Mouse (Mus musculus) kidney, embryonic 16.5 days (tissue): ENCODE results near the gene Rnaset2a. TPM values are rescaled to one million over a fixed set of nuclear protein-coding genes. Genes with fewer than 3 reads are reported as not detected.
"Not testable (repeated sequence)": the region's sequence is repeated elsewhere in the genome, so short reads cannot be mapped to it uniquely, and the experiment has no call there.

Experiments
- ATAC-seq: fragments of 200-750 bp; cut with Nextera tagmentation; 2 replicates; pipeline ENCODE4 v1.8.0; 2017; ENCODE audit warnings: moderate TSS enrichment; ENCODE audit not compliant: low FRiP score, low TSS enrichment
- H3K27ac ChIP-seq: fragments of 300-500 bp; sonication (generic); 2 replicates; pipeline ENCODE4 v1.5.1; 2014; ENCODE audit warnings: low read length
- H3K27me3 ChIP-seq: fragments of 300-500 bp; sonication (generic); 2 replicates; pipeline ENCODE4 v1.6.1; 2014; ENCODE audit warnings: low read length, control low read depth, mixed read lengths; ENCODE audit not compliant: insufficient read depth
- H3K36me3 ChIP-seq: fragments of 300-500 bp; sonication (generic); 2 replicates; pipeline ENCODE4 v1.6.1; 2014; ENCODE audit warnings: low read length, control low read depth, mixed read lengths; ENCODE audit not compliant: insufficient read depth
- H3K4me1 ChIP-seq: fragments of 300-500 bp; sonication (generic); 2 replicates; pipeline ENCODE4 v1.6.1; 2014; ENCODE audit warnings: low read length, control low read depth, mixed read lengths; ENCODE audit not compliant: insufficient read depth
- H3K4me2 ChIP-seq: fragments of 300-500 bp; sonication (generic); replicated peaks from 2 replicates; pipeline ENCODE4 v1.6.1; 2014; ENCODE audit warnings: low read depth, low read length
- H3K4me3 ChIP-seq: fragments of 300-500 bp; sonication (generic); 2 replicates; pipeline ENCODE4 v1.5.1; 2014; ENCODE audit warnings: mild to moderate bottlenecking, low read length
- H3K9ac ChIP-seq: fragments of 300-500 bp; sonication (generic); replicated peaks from 2 replicates; pipeline ENCODE4 v1.6.1; 2014; ENCODE audit warnings: low read length
- H3K9me3 ChIP-seq: fragments of 300-500 bp; sonication (generic); 2 replicates; pipeline ENCODE4 v1.6.1; 2016; ENCODE audit warnings: low read length, control low read depth
- WGBS: fragments of 180-500 bp; shearing (Covaris S2); extraction: QIAGEN DNeasy Blood & Tissue Kit; methylation state at CpG from one replicate; pipeline ENCODE4 v1.1.7; 2014; 5-methylcytosine and 5-hydroxymethylcytosine counted together
- polyA plus RNA-seq: library from polyadenylated mRNA; unstranded; fragments of >200 nt; fragmentation: Nextera tagmentation; extraction: Ambion mirVana; gene quantifications from 2 replicates; pipeline ENCODE4 v1.2.1, GENCODE M21; 2015

The Rnaset2a gene
- polyA plus RNA-seq = 45.5 and 52.1 TPM in 2 replicates

DNA sequence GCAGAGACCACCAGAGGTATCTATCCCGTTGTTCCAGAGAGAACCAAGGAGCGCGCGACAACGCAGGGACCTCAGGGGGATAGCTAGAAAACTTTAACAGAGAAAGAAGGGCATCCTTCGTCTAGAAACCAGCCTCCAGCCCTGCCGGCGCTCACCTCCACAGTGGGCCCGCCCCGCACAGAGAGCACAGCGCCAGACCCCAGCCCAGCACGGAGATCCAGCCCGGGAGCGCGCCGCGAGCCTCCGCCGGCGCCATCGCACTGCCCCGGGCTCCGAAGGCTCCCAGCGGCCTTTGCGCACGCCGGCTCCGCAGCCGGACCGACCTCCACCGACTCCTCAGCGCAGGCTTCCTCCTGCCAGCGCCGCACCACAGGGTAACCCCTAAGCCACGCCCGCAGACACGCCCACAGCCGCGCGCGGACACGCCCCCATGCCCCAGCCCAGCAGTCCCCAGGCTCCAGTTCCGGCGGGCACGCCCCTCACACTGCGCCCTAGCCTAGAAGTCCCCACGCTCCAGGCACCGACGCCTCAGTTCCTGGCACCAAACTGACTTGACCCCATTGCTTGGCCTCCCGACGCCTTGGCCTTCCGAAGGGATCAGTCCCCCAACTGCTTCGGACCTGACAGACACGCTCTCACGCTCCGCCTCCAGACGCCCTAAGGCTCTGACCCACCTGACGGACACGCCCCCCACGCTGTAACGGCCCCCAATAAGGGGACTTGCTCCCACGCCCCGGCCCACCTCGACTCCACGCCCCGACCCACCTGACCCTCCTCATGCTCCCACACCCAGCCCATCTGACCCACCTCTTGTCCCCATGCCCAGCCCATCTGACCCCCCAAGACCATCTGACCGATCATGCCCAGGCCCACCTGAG lies at the start of gene Rnaset2a, which contains the start of gene Gm49673:
Rnaset2a (minus strand) TSS at position 659 of the 878 bp plus-strand sequence.
Gm49673 (minus strand) TSS at position 350 of the 878 bp plus-strand sequence.
- under 1% methylated on average over 33 of the region's 67 CpGs for WGBS

DNA sequence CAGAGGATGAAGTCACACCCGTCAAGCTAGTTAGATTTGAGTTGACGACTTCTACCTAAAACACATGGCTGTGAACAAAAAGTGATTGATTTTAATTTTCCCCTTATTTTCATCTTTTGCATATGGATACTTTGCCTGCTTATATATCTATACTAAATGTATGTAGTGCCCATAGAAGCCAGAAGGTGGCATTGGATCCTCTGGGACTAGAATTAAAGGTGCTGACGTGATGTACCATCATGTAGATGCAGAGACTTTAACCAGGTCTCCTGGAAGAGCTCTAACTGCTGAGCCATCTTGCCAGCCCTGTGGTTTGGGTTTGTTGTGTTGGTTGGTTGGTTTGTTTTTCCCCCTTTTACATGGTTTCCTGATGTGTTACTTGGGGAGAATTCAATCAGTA lies 49.8 kb upstream of the Rnaset2a start:
- Histone ChIP-seq H3K36me3 (peaks cover 15% of the 10 kb centered on the region; the same call in 1 of the 2 replicates), H3K9ac (no peak overlapping the region), H3K4me3 (no peak overlapping the region), H3K4me1 (no peaks in the 10 kb centered on the region), H3K27ac (no peak overlapping the region), H3K4me2 (no peak overlapping the region), H3K9me3 (no peaks in the 10 kb centered on the region), H3K27me3 (no peaks in the 10 kb centered on the region)
- ATAC-seq = no peak
- WGBS = 71% methylated on average over 3 of the region's 3 CpGs

More for the DNA sequence above, at the start of gene Rnaset2a, which contains the start of gene Gm49673:
- peak within 1 kb of the TSS; percentile 60 for H3K4me3 ChIP-seq
- peak within 1 kb of the TSS; percentile 67 for H3K9ac ChIP-seq
- not testable (repeated sequence) for H3K27me3 ChIP-seq, H3K9me3 ChIP-seq, H3K36me3 ChIP-seq, H3K4me1 ChIP-seq
- ATAC-seq = peak; percentile 98
- peak within 1 kb of the TSS; percentile 50 for H3K4me2 ChIP-seq
- H3K27ac ChIP-seq = peak within 1 kb of the TSS; percentile 65; the same call in 1 of the 2 replicates

DNA sequence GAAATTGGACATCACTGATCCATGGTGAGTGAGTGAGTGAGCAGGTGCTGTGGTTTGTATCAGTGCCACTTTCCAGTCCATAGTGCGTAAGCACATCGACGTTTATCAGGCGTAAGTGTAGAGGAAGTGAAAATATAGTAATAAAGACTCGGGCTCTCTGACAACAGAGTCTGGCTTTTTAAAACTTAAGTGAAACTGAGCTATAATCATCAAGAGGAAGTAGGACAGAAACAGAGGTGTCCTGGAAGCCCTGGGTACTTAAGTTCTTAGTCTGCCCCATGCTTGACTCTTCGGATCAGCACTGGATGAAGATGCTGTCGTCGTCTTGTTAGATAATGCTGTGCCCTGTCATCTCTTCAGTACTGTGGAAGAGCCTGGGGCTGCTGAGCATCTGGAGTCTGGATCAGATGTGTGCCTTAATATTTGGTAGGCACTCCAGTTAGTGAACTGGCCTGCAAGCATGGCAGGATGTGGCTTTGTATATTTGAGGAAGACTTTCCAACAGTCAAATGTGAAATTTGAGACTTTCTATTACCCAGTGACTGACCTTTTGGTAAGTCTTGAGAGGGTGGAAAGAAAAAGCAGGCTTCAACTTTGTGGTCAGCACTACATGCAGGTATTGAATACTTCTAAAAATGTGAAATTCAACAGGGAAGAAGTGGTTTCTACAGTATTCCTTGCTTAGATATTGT lies 47.9 kb upstream of the Rnaset2a start:
- Histone ChIP-seq H3K27ac (no peak overlapping the region), H3K27me3 (no peaks in the 10 kb centered on the region), H3K36me3 (peaks cover 27% of the 10 kb centered on the region), H3K9ac (no peak overlapping the region), H3K4me2 (no peak overlapping the region), H3K4me1 (no peaks in the 10 kb centered on the region), H3K9me3 (no peaks in the 10 kb centered on the region), H3K4me3 (no peak overlapping the region)
- ATAC-seq = no peak
- 93% methylated on average over 8 of the region's 8 CpGs for WGBS

DNA sequence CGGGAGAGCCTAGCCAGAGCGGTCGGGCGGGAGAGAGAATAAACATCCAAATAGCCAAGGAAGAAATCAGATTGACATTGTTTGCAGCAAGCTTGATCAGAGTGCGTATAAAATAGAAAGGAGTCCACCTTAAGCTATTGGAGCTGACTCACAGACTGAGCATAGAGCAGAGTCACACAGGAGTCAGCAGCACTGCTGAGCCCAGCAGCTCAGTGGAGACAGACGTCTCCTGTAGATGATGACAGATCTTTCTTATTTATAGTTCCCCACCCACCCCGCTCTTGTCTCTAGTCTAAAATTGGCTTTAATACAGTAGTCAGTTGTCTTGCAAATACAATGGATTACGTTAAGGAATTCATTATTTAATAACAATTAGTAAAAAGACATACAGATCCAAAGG lies 45.8 kb upstream of the Rnaset2a start:
- H3K9me3 ChIP-seq = no peaks in the 10 kb centered on the region
- H3K4me2 ChIP-seq = no peak overlapping the region
- WGBS = 53% methylated on average over 8 of the region's 8 CpGs
- H3K36me3 ChIP-seq = peaks cover 44% of the 10 kb centered on the region
- no peak overlapping the region for H3K4me3 ChIP-seq
- H3K27ac ChIP-seq = no peak overlapping the region
- ATAC-seq = no peak
- H3K27me3 ChIP-seq = no peaks in the 10 kb centered on the region
- no peaks in the 10 kb centered on the region for H3K4me1 ChIP-seq
- no peak overlapping the region for H3K9ac ChIP-seq

DNA sequence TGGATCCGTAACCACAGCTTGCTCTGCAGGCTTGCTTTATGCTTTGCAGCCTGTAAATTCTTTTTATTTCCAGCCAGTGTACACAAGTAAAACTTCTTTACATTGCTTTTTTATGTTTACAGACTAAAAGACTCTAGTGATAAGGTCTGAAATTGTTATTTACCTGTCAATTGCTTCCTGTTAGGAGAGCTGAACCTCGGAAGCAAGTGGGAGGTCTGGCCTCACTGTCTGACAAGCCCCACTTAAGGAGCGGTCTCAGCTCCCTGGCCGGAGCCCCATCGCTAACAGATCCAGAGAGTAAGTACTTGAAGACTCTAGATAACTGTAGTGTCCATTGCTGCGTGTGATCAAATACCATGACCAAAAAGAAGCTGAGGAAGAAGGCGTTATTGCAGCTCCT lies 36.3 kb upstream of the Rnaset2a start:
- WGBS = 48% methylated on average over 7 of the region's 7 CpGs
- peak overlapping the region; percentile 54 for H3K27ac ChIP-seq
- peaks cover 52% of the 10 kb centered on the region for H3K36me3 ChIP-seq
- ATAC-seq = 0 out of 2 replicates have a peak, but pooled peaks have one; percentile 9
- H3K4me2 ChIP-seq = no peak overlapping the region
- no peak overlapping the region for H3K9ac ChIP-seq
- no peak overlapping the region for H3K4me3 ChIP-seq
- H3K9me3 ChIP-seq = no peaks in the 10 kb centered on the region
- H3K4me1 ChIP-seq = peaks cover 14% of the 10 kb centered on the region; the same call in 1 of the 2 replicates
- no peaks in the 10 kb centered on the region for H3K27me3 ChIP-seq

DNA sequence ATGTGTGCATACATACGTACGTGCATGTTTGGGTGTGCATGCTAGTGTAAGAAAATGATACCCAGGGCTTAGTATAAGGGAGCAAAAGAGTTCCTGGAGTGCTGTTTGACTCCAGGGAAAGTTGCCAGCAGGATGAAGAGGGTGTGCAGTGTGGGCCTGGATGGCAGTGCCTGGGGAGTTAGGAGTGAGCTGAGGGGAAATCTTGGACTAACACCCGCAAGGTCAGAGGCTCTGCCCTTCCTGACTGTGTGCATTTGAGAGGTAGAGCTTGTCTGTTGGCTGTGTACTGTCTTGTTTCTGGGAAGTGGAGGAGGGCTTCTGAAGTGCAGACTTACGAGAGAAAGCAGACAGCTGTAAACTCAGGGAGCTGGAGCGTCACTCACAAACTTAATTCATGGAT lies 35.9 kb upstream of the Rnaset2a start:
- H3K36me3 ChIP-seq = peaks cover 48% of the 10 kb centered on the region
- no peaks in the 10 kb centered on the region for H3K27me3 ChIP-seq
- peak overlapping the region; percentile 54; the same call in 1 of the 2 replicates for H3K27ac ChIP-seq
- WGBS = 39% methylated on average over 5 of the region's 5 CpGs
- H3K4me3 ChIP-seq = no peak overlapping the region
- ATAC-seq = peak; percentile 42; the same call in 1 of the 2 replicates
- H3K9me3 ChIP-seq = no peaks in the 10 kb centered on the region
- H3K9ac ChIP-seq = no peak overlapping the region
- peaks cover 14% of the 10 kb centered on the region; the same call in 1 of the 2 replicates for H3K4me1 ChIP-seq
- H3K4me2 ChIP-seq = no peak overlapping the region

DNA sequence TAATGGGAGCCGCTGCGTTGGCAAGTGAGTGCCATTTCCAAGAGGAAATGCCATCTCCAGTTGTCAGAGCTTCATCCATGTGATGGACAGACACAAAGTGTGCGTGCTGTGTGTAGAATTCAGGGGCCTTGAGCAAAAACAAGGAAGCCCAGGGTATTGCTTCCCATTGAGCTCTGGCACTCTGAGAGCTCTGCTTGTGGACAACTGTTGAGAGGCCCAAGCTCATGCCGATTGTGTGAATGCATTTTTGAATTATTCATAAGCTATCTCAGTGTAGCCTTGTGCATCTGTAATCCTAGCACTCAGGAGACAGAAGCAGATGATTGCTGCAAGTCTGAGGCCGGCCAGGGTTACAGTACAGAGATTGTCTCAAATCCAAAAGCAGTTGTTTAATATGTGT lies 29.2 kb upstream of the Rnaset2a start:
- 92% methylated on average over 5 of the region's 5 CpGs for WGBS
- Histone ChIP-seq H3K27ac (no peak overlapping the region), H3K27me3 (no peaks in the 10 kb centered on the region), H3K4me3 (no peak overlapping the region), H3K4me1 (no peaks in the 10 kb centered on the region), H3K36me3 (peaks cover 50% of the 10 kb centered on the region), H3K4me2 (no peak overlapping the region), H3K9me3 (no peaks in the 10 kb centered on the region), H3K9ac (no peak overlapping the region)
- ATAC-seq = no peak

DNA sequence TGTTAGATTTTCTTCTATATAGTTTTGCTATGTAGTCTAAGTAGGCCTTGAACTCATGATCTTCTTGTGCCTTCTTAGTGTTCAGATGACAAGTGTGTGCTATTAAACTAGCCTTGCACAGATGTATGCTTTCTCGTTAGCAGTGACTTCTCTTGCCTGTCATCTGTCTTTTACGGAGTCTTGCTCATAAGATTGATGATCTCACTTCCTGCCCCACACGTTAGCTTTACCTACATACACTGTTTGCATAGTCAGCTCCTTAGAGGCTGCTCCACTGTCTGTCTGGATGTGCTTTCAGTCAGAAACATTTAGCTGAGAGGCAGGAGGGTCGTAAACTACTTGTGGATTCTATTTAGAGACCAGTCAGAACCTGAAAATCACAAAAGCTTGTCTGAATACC lies 23.2 kb upstream of the Rnaset2a start:
- Histone ChIP-seq H3K4me3 (no peak overlapping the region), H3K4me1 (no peaks in the 10 kb centered on the region), H3K9me3 (no peaks in the 10 kb centered on the region), H3K9ac (no peak overlapping the region), H3K36me3 (peaks cover 51% of the 10 kb centered on the region), H3K27ac (no peak overlapping the region), H3K27me3 (no peaks in the 10 kb centered on the region), H3K4me2 (no peak overlapping the region)
- no peak for ATAC-seq
- WGBS = 36% methylated on average over 4 of the region's 4 CpGs

DNA sequence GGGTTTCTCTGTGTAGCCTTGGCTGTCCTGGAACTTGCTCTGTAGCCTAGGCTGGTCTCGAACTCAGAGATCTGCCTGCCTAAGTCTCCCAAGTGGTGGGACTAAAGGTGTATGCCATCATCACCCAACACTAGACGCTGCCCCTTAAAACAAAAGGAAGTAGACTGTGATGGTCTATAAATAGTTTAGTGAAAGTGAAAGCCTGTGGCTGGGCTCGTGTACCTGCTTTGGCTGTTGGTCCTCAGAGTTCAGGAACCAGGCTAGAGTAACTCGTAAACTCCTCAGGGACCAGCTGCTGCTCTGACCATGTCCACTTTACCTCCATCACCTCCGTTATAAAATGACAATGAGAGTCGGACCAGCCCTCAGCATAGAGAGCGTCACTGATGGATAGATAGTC lies 22.4 kb upstream of the Rnaset2a start:
- Histone ChIP-seq H3K36me3 (peaks cover 44% of the 10 kb centered on the region), H3K4me1 (no peaks in the 10 kb centered on the region), H3K27ac (no peak overlapping the region), H3K9me3 (no peaks in the 10 kb centered on the region), H3K9ac (no peak overlapping the region), H3K27me3 (no peaks in the 10 kb centered on the region), H3K4me2 (no peak overlapping the region), H3K4me3 (no peak overlapping the region)
- no peak for ATAC-seq
- WGBS = 88% methylated on average over 7 of the region's 7 CpGs
